Mouse (Mus musculus) kidney, adult 2 months (tissue): Measurements from ENCODE around the gene Ccdc142.

Source experiments
- CTCF ChIP-seq: fragments of 200-500 bp; conservative IDR thresholded peaks from 2 replicates; pipeline ENCODE4 v1.5.1; 2011; ENCODE audit warnings: low read depth, mild to moderate bottlenecking, control low read depth, low read length, moderate library complexity, mixed read lengths; ENCODE audit not compliant: insufficient read depth, insufficient read length
- POLR2A ChIP-seq: fragments of 200-500 bp; IDR thresholded peaks from one replicate; pipeline ENCODE4 v1.6.1; 2011; ENCODE audit warnings: low read depth, low read length, control low read depth

GRCm38 (mm10) chr6:83104158-83104557 is 2.8 kb downstream of the Ccdc142 start:
- TF ChIP-seq POLR2A (no peak), CTCF (no peak)
